Mouse (Mus musculus) macrophage (primary cell): ENCODE results near the gene Rgl2. TPM values are rescaled to one million over a fixed set of nuclear protein-coding genes. Genes with fewer than 3 reads are reported as not detected.
"Not testable (repeated sequence)": the region's sequence is repeated elsewhere in the genome, so short reads cannot be mapped to it uniquely, and the experiment has no call there.

Source experiments
- H3K27ac ChIP-seq: fragments of 350-480 bp; formaldehyde crosslinking; 2 replicates; pipeline ENCODE4 v1.9.0; 2021
- H3K36me3 ChIP-seq: fragments of 350-480 bp; formaldehyde crosslinking; 2 replicates; pipeline ENCODE4 v1.9.0; 2021; ENCODE audit errors: inconsistent target
- H3K4me3 ChIP-seq: fragments of 350-480 bp; formaldehyde crosslinking; 2 replicates; pipeline ENCODE4 v1.9.0; 2021; ENCODE audit errors: inconsistent target
- H3K79me2 ChIP-seq: fragments of 350-480 bp; formaldehyde crosslinking; 2 replicates; pipeline ENCODE4 v1.9.0; 2021; ENCODE audit errors: inconsistent target
- WGBS: methylation state at CpG from one replicate; pipeline ENCODE4 v1.1.7; 2026; ENCODE audit warnings: inconsistent platforms; ENCODE audit not compliant: missing documents; 5-methylcytosine and 5-hydroxymethylcytosine counted together
- polyA plus RNA-seq: library from polyadenylated mRNA; stranded (reverse); fragments of 250-400 nt; gene quantifications from 3 replicates; pipeline ENCODE4 v1.2.4, GENCODE M21; 2018; ENCODE audit warnings: inconsistent platforms

The Rgl2 gene
- polyA plus RNA-seq, 1 experiment from 2014 or later = 36.9 TPM

DNA sequence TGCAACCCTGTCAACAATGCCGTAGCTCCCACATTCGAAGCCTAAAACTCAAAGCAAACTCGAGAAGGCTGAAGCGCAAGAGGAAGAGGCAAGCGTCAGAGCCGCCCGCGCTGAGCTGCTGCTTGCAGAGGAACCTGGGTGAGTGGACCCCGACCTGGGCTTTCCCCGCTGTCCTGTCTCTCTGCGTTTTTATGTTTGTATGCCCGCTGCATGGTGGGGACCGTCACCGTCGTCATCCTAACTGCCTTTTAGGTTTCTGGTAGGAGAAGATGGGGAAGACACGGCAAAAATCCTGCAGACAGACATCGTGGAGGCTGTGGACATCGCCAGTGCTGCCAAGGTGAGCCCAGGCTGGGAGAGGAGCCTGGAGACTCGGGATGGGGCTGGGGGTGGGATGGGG lies 12.0 kb downstream of the Rgl2 start:
- Histone ChIP-seq H3K36me3 (peaks cover 19% of the 10 kb centered on the region), H3K27ac (no peak overlapping the region), H3K79me2 (peaks cover 28% of the 10 kb centered on the region), H3K4me3 (peak overlapping the region; percentile 98)
- 43% methylated on average over 19 of the region's 19 CpGs for WGBS

DNA sequence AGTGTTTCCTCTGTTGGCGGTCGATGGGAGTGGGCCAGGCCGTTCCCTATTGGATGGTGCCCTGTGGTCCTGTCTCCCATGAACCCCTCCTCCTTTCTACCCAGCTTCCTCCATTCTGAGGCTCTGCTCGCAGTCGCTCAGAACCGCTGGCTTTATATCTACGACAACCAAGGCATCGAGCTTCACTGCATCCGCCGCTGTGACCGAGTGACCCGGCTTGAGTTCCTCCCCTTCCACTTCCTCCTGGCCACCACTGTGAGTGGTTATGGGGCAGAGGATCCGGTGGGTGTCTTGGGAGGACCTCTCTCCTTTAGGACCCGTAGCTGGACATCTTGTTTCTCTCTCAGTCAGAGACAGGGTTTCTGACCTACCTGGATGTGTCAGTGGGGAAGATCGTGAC lies 14.1 kb downstream of the Rgl2 start:
- H3K79me2 ChIP-seq = peaks cover 30% of the 10 kb centered on the region
- H3K27ac ChIP-seq = no peak overlapping the region
- WGBS = 94% methylated on average over 15 of the region's 15 CpGs
- H3K36me3 ChIP-seq = peaks cover 7% of the 10 kb centered on the region; the same call in 1 of the 2 replicates
- H3K4me3 ChIP-seq = no peak overlapping the region

DNA sequence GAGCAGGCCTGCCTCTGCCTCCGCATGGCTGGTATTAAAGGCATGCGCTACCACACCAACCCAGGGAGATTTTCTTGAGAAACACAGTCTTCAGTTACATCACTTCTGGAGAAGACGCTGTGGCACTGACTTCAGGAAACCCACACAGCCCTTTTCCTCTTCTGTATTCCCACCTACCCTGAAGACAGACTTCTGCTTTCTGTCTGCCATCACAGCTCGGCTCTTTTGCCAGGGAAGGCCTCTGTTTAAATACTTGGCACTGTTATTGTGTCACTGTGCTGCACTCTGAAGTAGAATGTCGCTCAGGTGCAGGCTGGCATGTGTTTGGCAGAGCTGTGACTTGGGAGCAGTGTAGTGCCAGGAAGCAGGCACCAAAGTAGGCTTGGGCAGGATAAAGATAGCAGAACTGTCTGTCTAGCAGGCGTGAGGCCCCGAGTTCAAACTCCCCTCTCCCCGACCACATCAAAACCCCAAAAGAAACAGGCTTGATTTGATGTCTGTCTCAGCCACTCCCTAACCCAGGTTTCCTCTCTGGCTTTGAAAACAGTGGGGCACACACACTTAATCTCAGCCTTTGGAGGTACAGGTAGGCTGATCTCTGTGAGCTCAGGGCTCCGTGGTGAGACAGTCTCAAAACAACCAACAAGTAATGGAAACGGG lies 18.2 kb downstream of the Rgl2 start:
- no peak overlapping the region for H3K4me3 ChIP-seq
- peaks cover 30% of the 10 kb centered on the region; the same call in 1 of the 2 replicates for H3K79me2 ChIP-seq
- peak overlapping the region; percentile 65 for H3K27ac ChIP-seq
- 20% methylated on average over 10 of the region's 10 CpGs for WGBS
- peaks cover 14% of the 10 kb centered on the region; the same call in 1 of the 2 replicates for H3K36me3 ChIP-seq

DNA sequence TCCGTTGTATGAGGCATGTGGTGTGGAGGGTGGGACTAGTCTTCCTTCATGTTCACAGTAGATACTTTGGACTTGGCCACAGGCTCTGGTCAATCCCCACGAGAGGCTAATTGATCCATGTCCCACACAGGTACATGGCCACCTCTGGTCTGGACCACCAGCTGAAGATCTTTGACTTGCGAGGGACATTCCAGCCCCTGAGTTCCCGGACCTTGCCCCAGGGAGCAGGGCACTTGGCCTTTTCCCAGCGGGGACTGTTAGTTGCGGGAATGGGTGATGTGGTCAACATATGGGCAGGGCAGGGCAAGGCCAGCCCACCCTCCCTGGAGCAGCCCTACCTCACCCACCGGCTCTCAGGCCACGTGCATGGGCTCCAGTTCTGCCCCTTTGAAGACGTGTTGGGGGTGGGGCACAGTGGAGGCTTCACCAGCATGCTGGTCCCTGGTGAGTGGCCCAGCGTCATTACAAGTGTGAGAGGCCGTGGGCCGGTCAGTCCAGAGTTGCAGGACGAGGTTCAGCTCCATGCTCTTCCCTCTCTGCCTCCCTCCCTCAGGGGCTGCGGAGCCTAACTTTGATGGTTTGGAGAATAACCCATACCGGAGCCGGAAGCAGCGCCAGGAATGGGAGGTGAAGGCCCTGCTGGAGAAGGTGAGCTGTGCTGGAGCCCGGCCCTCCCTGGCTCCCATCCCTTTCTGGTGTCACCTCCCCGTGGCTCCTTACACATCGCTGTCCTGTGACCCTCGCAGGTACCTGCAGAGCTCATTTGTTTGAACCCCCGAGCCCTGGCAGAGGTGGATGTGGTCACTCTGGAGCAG lies 19.0 kb downstream of the Rgl2 start:
- peak overlapping the region; percentile 65 for H3K27ac ChIP-seq
- H3K36me3 ChIP-seq = peaks cover 21% of the 10 kb centered on the region; the same call in 1 of the 2 replicates
- peaks cover 35% of the 10 kb centered on the region for H3K79me2 ChIP-seq
- no peak overlapping the region for H3K4me3 ChIP-seq
- WGBS = 92% methylated on average over 22 of the region's 22 CpGs

DNA sequence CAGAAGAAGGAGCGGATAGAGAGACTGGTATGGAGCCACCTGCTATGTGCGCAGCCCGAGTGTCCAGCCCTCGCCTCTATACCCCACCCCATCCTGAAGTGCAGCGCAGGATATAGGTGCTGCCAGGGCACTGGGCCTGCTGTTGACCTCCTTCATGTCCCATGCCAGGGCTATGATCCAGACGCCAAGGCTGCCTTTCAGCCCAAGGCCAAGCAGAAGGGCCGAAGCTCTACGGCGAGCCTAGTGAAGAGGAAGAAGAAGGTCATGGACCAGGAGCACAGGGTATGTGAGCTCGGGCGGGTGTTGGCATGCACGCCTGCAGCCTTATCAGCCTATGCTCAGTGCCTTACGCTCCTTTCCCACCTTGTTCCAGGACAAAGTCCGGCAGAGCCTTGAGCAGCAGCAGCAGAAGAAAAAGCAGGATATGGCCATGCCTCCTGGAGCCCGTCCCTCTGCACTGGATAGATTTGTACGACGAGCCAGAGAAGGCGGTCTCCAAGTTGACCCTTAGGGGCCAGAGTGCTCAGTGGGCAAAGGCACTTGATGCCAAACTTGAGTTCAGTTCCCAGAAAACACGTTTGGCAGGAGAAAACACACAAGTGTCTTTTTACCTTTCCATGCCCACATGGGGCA lies 19.7 kb downstream of the Rgl2 start:
- no peak overlapping the region for H3K27ac ChIP-seq
- H3K79me2 ChIP-seq = peaks cover 42% of the 10 kb centered on the region
- 93% methylated on average over 18 of the region's 19 CpGs for WGBS
- no peak overlapping the region for H3K4me3 ChIP-seq
- peaks cover 23% of the 10 kb centered on the region; the same call in 1 of the 2 replicates for H3K36me3 ChIP-seq

DNA sequence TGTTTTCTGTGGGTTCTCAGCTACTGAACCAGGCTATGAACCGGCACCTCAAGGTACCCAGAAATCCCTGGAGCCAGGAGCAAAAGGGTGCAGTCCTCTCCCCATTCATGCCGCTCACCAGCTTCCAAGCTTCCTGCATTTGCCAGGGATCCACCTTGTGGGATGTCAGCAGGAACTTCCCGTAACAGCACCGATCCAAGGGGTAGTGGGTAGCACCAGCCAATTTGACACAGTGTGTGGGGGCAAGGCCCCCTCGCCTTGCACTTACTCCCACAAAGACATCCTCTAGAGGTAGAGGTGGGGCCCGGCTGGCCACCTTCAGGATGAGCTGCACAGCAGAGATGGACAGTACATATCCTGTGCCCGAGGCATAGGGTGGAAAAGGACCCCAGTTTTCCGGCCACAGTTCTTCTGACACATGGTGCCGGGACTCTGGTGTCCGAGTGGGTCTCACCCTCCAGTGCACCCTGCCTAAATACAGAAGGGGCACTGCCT lies 20.8 kb downstream of the Rgl2 start:
- Histone ChIP-seq H3K79me2 (peaks cover 54% of the 10 kb centered on the region), H3K27ac (no peak overlapping the region), H3K36me3 (peaks cover 17% of the 10 kb centered on the region; the same call in 1 of the 2 replicates), H3K4me3 (peak overlapping the region; percentile 41; the same call in 1 of the 2 replicates)
- 83% methylated on average over 10 of the region's 10 CpGs for WGBS

DNA sequence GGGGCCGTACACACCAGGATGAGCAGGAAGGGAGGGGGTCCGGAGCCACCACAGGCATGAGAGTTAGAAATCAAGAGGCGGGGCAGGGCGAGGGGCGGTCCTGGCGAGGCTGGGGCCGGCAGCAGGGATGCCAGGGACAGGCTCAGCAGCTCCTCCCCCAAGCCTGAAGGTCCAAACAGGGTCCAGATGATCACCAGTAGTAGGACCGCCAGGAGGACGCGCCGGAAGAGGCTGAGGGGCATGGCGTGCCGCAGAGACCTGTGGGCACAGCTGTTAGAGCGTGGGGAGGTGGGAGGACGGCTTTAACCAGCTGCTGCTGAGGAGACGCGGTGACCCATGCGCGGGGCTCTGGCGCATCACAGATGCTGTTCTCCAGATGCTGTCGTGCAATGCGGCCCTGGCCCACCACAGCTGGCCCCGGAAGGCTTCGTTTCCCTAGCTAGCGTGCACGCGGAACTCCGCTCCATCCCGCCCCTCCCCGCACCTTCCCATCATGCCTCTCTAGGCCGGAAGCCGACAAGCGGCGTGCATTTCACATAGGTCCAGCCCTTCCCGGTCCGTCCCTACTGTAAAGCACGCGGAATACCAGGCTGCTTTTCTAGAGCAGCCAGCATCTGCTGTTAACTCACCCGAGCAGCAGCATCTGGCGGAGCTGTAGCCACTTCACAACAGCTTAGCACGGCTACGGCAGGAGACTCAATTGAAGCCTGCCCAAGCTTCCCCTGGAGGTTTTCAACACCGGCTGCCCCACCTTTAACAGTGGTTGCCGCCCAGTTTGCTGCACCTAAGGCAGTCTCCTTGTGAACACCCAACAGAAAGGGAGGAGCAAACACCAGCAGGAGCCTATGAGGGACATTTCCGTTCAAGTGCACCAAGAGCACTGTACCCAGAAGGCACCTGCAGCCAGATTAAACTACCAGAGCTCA lies 21.9 kb downstream of the Rgl2 start, which contains the start of gene B3galt4:
Gene B3galt4 (minus strand): TSS at position 468 of the 926 bp plus-strand sequence.
- WGBS = 3% methylated on average over 43 of the region's 45 CpGs
- H3K4me3 ChIP-seq = peak within 1 kb of the TSS; percentile 41
- H3K27ac ChIP-seq = peak within 1 kb of the TSS; percentile 54
- H3K79me2 ChIP-seq = peaks cover 58% of the 10 kb centered on the region
- H3K36me3 ChIP-seq = peaks cover 17% of the 10 kb centered on the region; the same call in 1 of the 2 replicates

DNA sequence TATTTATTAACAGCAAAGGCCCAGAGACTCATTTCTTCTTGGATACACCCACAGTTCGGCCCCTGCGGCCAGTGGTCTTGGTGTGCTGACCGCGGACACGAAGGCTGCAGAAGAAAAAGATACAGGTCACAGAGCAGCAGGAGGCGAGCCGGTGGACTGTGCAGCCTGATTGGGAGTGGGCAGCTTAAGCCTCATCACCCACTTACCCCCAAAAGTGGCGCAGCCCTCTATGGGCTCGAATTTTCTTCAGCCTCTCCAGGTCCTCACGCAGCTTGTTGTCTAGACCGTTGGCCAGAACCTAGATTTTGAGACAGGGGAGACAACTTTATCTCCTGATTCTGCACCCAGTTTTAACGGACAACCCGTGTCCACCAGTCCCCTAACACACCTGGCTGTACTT lies 22.7 kb downstream of the Rgl2 start:
- Histone ChIP-seq H3K36me3 (peaks cover 17% of the 10 kb centered on the region; the same call in 1 of the 2 replicates), H3K79me2 (peaks cover 66% of the 10 kb centered on the region)
- H3K4me3 ChIP-seq, H3K27ac ChIP-seq: not testable (repeated sequence)
- 91% methylated on average over 13 of the region's 13 CpGs for WGBS

DNA sequence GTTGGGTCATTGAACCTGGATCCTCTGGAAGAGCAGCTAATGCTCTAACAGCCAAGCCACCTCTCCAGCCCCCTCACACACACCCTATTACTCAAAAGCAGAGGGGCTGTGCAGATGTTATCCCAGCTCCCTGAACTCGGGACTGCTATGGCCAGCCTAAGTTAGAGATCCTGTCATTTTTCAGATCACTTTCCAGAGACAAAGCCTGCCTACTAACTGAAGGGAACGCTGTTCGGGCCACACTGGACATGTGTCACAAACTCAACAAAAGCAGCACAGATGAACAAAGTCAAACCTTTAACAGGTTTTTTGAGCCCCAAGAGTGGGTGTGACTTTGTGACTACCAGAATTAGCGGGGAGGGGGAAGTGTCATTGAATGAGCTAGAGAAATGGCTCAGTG lies 23.5 kb downstream of the Rgl2 start:
- Histone ChIP-seq H3K27ac (no peak overlapping the region), H3K36me3 (peaks cover 17% of the 10 kb centered on the region; the same call in 1 of the 2 replicates), H3K4me3 (no peak overlapping the region), H3K79me2 (peaks cover 73% of the 10 kb centered on the region)
- 84% methylated on average over 4 of the region's 4 CpGs for WGBS

DNA sequence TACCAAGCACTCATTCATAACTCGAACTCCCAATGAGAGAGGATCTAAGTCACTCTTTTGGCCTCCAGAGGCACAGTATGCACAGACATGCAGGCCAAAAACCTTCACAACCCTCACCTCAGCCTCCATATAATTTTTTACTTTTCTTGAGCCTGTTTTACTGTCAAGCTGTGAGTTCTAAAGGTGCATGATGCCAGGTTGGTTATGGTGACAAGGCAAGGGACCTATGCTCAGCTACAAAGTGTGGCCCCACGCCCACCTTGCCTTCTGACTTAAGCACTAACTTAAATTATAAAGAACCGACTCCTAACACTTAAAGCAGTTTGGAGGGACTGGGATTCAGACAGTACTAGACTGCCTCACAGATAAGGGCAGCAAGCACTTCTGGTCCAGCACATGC lies 24.0 kb downstream of the Rgl2 start:
- H3K27ac ChIP-seq = no peak overlapping the region
- H3K79me2 ChIP-seq = peaks cover 75% of the 10 kb centered on the region
- no peak overlapping the region for H3K4me3 ChIP-seq
- peaks cover 17% of the 10 kb centered on the region; the same call in 1 of the 2 replicates for H3K36me3 ChIP-seq
- whole genome bisulfite sequencing = 78% methylated on average over 3 of the region's 3 CpGs

DNA sequence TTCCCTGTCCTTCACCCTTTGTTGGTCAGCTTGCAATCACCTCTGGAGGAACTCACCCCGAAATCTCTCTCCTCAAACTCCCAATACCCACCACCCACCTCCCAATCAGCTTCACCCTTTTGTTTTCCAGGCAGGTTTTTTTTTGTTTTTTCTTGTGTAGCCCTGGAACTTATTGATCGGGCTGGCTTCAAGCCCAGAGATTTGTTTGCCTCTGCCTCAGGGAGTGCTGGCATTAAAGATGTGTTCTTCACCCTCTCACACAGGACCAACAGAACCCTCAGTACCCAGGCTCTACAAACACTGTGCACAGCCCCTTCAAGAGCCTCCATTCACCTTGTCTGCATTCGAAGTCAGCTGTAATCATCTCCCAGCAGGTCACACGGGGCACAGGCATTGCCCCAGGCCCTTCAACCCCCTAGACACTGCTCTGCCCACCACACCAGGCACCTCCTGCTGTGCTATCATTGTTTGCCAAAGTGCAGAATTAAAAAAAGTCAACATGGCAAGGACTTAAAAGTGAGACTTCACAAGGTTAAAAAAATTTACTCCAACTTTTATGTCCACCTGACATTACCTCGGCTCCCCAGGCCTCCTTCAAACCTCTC lies 24.7 kb downstream of the Rgl2 start:
- H3K4me3 ChIP-seq = peak overlapping the region; percentile 92
- H3K36me3 ChIP-seq = peaks cover 20% of the 10 kb centered on the region; the same call in 1 of the 2 replicates
- 39% methylated on average over 5 of the region's 5 CpGs for WGBS
- peaks cover 67% of the 10 kb centered on the region for H3K79me2 ChIP-seq
- peak overlapping the region; percentile 93 for H3K27ac ChIP-seq

DNA sequence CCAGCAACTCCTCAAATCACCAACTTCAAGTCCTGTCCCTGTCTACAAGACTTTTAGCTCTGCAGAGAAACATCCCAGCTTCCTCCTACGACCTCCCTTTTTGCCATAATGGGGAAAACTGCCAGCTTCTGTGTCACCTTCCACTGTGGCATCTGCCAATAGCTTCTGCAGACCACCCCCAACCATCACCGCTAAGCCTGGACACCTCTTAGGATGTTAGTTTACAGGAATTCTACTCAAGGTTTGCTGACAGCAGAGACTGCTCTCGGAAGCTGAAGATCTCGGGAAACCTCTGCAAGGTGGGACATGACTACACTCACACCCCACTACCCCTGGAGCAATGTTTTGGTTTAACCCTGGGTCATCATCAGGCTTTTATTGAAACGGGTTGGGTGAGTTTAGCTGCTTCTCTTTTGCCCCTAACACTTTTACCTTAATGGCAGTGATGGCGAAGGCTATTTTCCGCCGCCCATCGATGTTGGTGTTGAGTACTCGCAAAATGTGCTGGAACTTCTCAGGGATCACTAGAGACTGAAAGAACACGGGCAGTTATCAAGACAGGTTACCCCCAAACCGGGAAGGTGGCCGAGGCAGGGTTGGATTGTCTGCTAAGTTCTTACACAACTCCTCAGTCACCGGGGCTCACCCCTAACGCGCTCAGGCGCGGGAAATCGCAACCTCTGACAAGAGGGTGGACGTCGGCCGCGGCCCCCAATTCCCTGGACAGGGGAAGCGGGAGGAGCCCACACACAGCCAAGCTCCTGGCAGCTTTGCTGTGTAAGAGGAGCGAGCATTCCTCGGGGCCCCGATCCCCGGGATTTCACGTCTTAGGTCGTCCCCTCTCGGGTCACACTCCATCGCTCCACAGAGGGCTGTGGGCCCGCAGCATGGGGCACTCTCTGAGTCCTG lies 25.6 kb downstream of the Rgl2 start:
- Histone ChIP-seq H3K79me2 (peaks cover 59% of the 10 kb centered on the region), H3K4me3 (peak overlapping the region; percentile 92), H3K27ac (peak overlapping the region; percentile 93), H3K36me3 (peaks cover 25% of the 10 kb centered on the region; the same call in 1 of the 2 replicates)
- 1% methylated on average over 33 of the region's 33 CpGs for WGBS
